Mouse (Mus musculus) stomach, embryonic 15.5 days (tissue): ENCODE measurements at regions not wholly inside any gene's neighbourhood (a gene's known extent, or its start where the extent isn't known, plus 50 kb on each side); places are given as distances from the start of the nearest gene placed in this dataset.

ENCODE experiments used
- ATAC-seq: fragments of 200-750 bp; cut with Nextera tagmentation; 2 replicates; pipeline ENCODE4 v1.8.0; 2017; ENCODE audit warnings: low read depth, moderate number of reproducible peaks, moderate TSS enrichment; ENCODE audit not compliant: insufficient read depth, low FRiP score
- H3K27ac ChIP-seq: fragments of 300-500 bp; sonication (generic); 2 replicates; pipeline ENCODE4 v1.5.1; 2015; ENCODE audit warnings: mild to moderate bottlenecking, inconsistent platforms
- H3K27me3 ChIP-seq: fragments of 300-500 bp; sonication (generic); replicated peaks from 2 replicates; pipeline ENCODE4 v1.6.1; 2015; ENCODE audit warnings: inconsistent platforms
- H3K36me3 ChIP-seq: fragments of 300-500 bp; sonication (generic); 2 replicates; pipeline ENCODE4 v1.6.1; 2015; ENCODE audit warnings: inconsistent platforms
- H3K4me1 ChIP-seq: fragments of 300-500 bp; sonication (generic); 2 replicates; pipeline ENCODE4 v1.6.1; 2015; ENCODE audit warnings: inconsistent platforms
- H3K4me2 ChIP-seq: fragments of 300-500 bp; sonication (generic); 2 replicates; pipeline ENCODE4 v1.6.1; 2015; ENCODE audit warnings: mild to moderate bottlenecking, inconsistent platforms
- H3K4me3 ChIP-seq: fragments of 300-500 bp; sonication (generic); replicated peaks from 2 replicates; pipeline ENCODE4 v1.5.1; 2015; ENCODE audit warnings: inconsistent platforms
- H3K9ac ChIP-seq: fragments of 300-500 bp; sonication (generic); 2 replicates; pipeline ENCODE4 v1.6.1; 2015; ENCODE audit warnings: inconsistent platforms
- H3K9me3 ChIP-seq: fragments of 300-500 bp; sonication (generic); 2 replicates; pipeline ENCODE4 v1.6.1; 2016; ENCODE audit warnings: inconsistent platforms
- WGBS: fragments of 180-500 bp; shearing (Covaris S2); methylation state at CpG from one replicate; pipeline ENCODE4 v1.1.7; 2015; 5-methylcytosine and 5-hydroxymethylcytosine counted together

DNA sequence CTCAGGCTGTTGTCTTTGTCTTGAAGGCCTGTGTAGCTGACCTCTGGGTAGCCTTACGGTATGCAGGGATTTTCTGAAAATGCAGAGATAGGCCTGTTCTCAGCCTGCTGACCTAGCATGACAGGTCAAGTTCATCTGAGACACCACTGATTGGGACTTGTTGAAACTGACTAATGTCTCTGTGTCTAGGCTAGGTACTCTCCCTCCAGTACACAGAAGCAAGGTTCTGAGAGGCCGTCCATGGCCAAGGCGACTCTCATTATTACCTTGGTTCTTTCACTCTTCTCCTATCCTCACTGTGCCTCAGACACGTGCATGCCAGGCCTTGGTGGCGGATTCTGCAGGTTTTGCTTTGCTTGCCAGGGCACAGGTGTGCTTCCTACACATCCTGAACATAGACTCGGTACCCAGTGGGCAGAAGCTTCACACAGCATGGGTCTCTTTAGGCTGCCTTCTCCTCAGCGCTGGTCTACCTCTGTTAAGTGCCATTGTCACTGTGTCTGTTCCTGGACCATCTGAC, 208.3 kb downstream of the Adra2a start:
- Histone ChIP-seq H3K4me1 (no peaks in the 10 kb centered on the region), H3K27ac (no peak overlapping the region), H3K4me3 (no peak overlapping the region), H3K36me3 (no peaks in the 10 kb centered on the region), H3K9me3 (no peaks in the 10 kb centered on the region), H3K4me2 (no peak overlapping the region), H3K9ac (no peak overlapping the region), H3K27me3 (no peaks in the 10 kb centered on the region)
- no peak for ATAC-seq
- 84% methylated on average over 7 of the region's 7 CpGs for WGBS

- Histone ChIP-seq H3K4me3 (no peak overlapping the region), H3K27me3 (no peaks in the 10 kb centered on the region), H3K36me3 (no peaks in the 10 kb centered on the region), H3K4me2 (no peak overlapping the region), H3K4me1 (no peaks in the 10 kb centered on the region), H3K9ac (no peak overlapping the region), H3K27ac (no peak overlapping the region), H3K9me3 (no peaks in the 10 kb centered on the region)
- 77% methylated on average over 3 of the region's 3 CpGs for whole genome bisulfite sequencing
- ATAC-seq: no peak
Observed at GRCm38 (mm10) chr19:54257889-54258288, 213.9 kb downstream of the Adra2a start.

- Histone ChIP-seq H3K27ac (no peak overlapping the region), H3K36me3 (no peaks in the 10 kb centered on the region), H3K4me2 (no peak overlapping the region), H3K4me1 (no peaks in the 10 kb centered on the region), H3K27me3 (no peaks in the 10 kb centered on the region), H3K4me3 (no peak overlapping the region), H3K9me3 (no peaks in the 10 kb centered on the region), H3K9ac (no peak overlapping the region)
- 6% methylated on average over 7 of the region's 7 CpGs for WGBS
- no peak for ATAC-seq
Observed at GRCm38 (mm10) chr19:54259175-54259574, 215.2 kb downstream of the Adra2a start.

DNA sequence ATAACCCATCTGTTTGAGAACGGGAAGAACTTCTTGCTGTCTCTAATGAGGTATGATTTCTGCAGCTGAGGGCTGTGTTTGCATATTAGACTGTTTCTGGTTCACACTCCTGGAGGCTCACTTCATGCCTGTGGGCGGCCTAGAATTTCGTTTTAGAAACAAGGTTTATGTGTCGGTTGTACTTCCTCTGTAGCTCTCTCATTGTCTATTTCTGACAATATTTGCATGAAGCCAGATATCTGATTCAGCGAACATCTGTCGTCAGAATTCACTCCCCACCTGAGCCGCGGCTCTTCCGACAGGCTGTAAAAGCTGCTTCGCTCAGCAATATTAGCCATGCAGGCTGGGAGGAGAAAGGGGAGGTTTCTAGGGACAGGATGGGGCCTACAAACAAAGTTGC, 233.4 kb downstream of the Adra2a start:
- Histone ChIP-seq H3K4me1 (no peaks in the 10 kb centered on the region), H3K4me2 (no peak overlapping the region), H3K36me3 (no peaks in the 10 kb centered on the region), H3K27ac (no peak overlapping the region), H3K27me3 (no peaks in the 10 kb centered on the region), H3K4me3 (no peak overlapping the region), H3K9ac (no peak overlapping the region), H3K9me3 (no peaks in the 10 kb centered on the region)
- ATAC-seq: no peak
- 81% methylated on average over 10 of the region's 10 CpGs for WGBS

DNA sequence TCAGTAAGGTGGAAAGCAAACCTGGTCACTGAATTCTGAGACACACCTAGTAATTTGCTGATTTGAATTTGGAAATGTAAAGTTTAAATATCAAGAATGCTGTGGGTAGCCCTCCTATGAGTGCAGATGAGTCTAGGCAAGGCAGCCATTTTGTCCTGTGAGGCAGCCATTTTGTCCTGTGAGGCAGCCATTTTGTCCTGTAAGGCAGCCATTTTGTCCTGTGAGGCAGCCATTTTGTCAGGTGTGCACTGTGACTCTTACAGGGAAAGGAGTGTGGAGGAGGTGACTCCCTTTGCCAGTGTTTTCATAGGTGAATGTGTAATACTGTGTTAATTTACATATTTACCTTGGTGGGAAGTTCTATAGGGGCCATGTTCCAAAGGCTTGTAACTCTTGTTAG, 241.5 kb downstream of the Adra2a start:
- Histone ChIP-seq H3K4me2 (no peak overlapping the region), H3K27ac (no peak overlapping the region), H3K36me3 (no peaks in the 10 kb centered on the region), H3K4me3 (no peak overlapping the region), H3K27me3 (no peaks in the 10 kb centered on the region), H3K9ac (no peak overlapping the region), H3K4me1 (no peaks in the 10 kb centered on the region), H3K9me3 (no peaks in the 10 kb centered on the region)
- ATAC-seq: no peak

DNA sequence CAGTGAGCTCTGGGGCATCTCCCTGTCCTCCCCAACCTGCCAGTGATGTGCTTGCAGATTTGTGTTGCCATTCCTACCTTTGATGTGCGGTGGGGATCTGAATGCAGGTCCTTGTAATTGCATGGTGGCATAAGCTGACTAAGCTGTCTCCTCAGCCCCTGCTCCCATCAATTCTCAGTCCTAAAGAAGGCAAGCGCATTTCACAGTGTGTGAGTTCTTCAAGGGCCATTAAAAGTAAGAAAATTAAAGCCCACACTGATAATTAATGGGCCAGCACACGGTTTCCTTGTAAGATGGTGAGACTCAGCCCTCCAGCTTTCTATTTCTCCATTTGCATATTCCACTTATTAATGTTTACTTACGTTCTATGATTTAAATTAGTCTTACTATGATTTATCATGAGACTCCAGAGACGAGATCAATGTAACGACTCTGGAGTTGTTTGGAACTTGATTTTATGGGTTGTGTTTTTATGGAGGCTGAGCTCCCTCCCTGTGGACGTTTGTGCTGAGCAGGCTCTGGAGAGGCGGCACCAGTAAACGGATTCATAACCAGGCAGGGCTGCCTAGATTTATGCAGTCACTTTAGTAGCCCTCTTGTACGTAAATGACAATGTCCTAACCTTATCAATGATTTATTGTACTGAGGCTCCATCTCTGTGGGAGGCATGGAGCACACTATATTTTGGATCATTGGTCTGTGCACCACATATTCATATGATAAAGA, 253.9 kb downstream of the Adra2a start:
- no peak for ATAC-seq
- no peaks in the 10 kb centered on the region for H3K9me3 ChIP-seq
- 74% methylated on average over 10 of the region's 10 CpGs for WGBS

GRCm38 (mm10) chr19:54311289-54311688, 267.3 kb downstream of the Adra2a start:
- no peak overlapping the region for H3K9ac ChIP-seq
- no peak for ATAC-seq
- H3K4me3 ChIP-seq: no peak overlapping the region
- no peaks in the 10 kb centered on the region for H3K4me1 ChIP-seq
- no peaks in the 10 kb centered on the region for H3K36me3 ChIP-seq
- H3K27me3 ChIP-seq: no peaks in the 10 kb centered on the region
- H3K9me3 ChIP-seq: no peaks in the 10 kb centered on the region
- H3K4me2 ChIP-seq: no peak overlapping the region
- 52% methylated on average over 6 of the region's 6 CpGs for WGBS
- no peak overlapping the region for H3K27ac ChIP-seq

More for the DNA sequence above, 253.9 kb downstream of the Adra2a start:
- Histone ChIP-seq H3K4me3 (no peak overlapping the region), H3K4me1 (no peaks in the 10 kb centered on the region), H3K27me3 (no peaks in the 10 kb centered on the region), H3K4me2 (no peak overlapping the region), H3K27ac (no peak overlapping the region), H3K9ac (no peak overlapping the region), H3K36me3 (no peaks in the 10 kb centered on the region)

GRCm38 (mm10) chr19:54311723-54312122, 267.8 kb downstream of the Adra2a start:
- H3K27me3 ChIP-seq: no peaks in the 10 kb centered on the region
- ATAC-seq: no peak
- no peaks in the 10 kb centered on the region for H3K9me3 ChIP-seq
- H3K9ac ChIP-seq: no peak overlapping the region
- no peak overlapping the region for H3K4me3 ChIP-seq
- H3K36me3 ChIP-seq: no peaks in the 10 kb centered on the region
- H3K4me1 ChIP-seq: no peaks in the 10 kb centered on the region
- WGBS: 38% methylated on average over 1 of the region's 1 CpGs
- H3K4me2 ChIP-seq: no peak overlapping the region
- no peak overlapping the region for H3K27ac ChIP-seq

DNA sequence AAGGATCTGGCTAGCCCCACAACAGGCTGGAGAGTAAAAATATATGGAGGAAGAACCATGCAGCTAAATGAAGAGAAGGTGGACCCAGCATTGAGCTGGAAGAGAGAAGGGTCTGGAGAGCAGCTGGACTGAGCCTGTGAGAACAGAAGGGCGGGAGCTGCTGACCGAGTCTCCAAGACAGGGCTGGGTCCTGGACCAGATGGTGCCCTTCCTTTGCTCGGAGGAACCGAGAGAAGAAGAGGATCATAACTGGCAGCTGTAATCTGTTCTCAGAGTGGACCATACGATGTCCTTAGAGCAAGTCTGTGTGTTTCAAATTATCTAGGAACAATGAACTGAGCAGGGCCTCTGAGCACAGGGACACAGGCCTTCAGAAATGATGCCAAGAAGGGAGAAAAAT, 279.3 kb downstream of the Adra2a start:
- Histone ChIP-seq H3K4me1 (no peaks in the 10 kb centered on the region), H3K27me3 (no peaks in the 10 kb centered on the region), H3K9ac (no peak overlapping the region), H3K4me3 (no peak overlapping the region), H3K9me3 (no peaks in the 10 kb centered on the region), H3K4me2 (no peak overlapping the region), H3K36me3 (no peaks in the 10 kb centered on the region), H3K27ac (no peak overlapping the region)
- WGBS: 53% methylated on average over 5 of the region's 5 CpGs
- no peak for ATAC-seq

- H3K4me3 ChIP-seq: no peak overlapping the region
- no peak overlapping the region for H3K9ac ChIP-seq
- no peak for ATAC-seq
- no peaks in the 10 kb centered on the region for H3K4me1 ChIP-seq
- no peaks in the 10 kb centered on the region for H3K36me3 ChIP-seq
- no peak overlapping the region for H3K4me2 ChIP-seq
- H3K27ac ChIP-seq: no peak overlapping the region
- WGBS: 55% methylated on average over 4 of the region's 4 CpGs
- H3K27me3 ChIP-seq: no peaks in the 10 kb centered on the region
- H3K9me3 ChIP-seq: no peaks in the 10 kb centered on the region
Observed at GRCm38 (mm10) chr19:54324991-54325390, 281.0 kb downstream of the Adra2a start.

DNA sequence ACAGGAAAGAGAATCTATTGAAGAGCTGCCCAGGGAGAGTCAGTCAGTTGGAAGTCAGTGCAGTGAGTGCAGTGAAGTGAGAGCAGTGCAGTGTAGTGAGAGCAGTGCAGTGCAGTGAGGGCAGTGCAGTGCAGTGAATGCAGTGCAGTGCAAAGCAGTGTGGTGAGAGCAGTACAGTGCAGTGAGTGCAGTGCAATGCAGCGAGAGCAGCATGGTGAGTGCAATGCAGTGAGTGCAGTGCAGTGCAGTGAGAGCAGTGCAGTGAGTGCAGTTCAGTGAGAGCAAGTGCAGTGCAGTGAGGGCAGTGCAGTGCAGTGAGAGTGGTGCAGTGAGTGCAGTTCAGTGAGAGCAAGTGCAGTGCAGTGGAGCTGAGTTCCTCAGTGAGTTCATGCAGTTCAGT, 288.2 kb downstream of the Adra2a start:
- H3K4me1 ChIP-seq: no peaks in the 10 kb centered on the region

DNA sequence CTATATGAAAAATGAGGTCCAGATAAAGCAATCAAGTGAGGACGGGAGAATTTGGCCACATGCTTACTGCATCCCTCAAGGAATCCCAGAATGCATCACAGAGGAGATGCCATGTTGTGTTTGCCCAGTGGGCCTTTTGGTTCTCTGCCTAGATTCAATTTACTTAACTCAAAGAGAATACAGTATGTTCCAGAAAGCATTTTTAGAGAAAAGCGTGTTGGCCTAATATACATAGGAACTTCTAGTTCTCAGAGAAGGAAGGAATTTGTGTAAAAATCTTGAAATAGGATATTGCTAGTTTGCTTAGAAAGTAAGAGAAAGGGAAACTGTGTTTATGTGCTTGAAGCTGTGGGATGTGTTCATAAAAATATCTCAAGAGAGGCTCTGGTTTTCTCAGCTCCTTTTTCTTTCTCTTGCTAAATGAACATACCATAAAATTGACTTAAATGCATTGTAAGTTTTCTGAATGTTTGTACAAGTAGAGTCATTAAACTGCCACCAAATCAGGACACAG, 296.9 kb downstream of the Adra2a start:
- H3K4me1 ChIP-seq: no peaks in the 10 kb centered on the region
- no peak overlapping the region for H3K27ac ChIP-seq
- no peak overlapping the region for H3K4me2 ChIP-seq
- WGBS: 77% methylated on average over 2 of the region's 2 CpGs
- no peaks in the 10 kb centered on the region for H3K9me3 ChIP-seq
- no peaks in the 10 kb centered on the region for H3K27me3 ChIP-seq
- ATAC-seq: no peak
- no peak overlapping the region for H3K9ac ChIP-seq
- no peaks in the 10 kb centered on the region for H3K36me3 ChIP-seq
- H3K4me3 ChIP-seq: no peak overlapping the region

More for the DNA sequence above, 288.2 kb downstream of the Adra2a start:
- Histone ChIP-seq H3K9me3 (no peaks in the 10 kb centered on the region), H3K9ac (no peak overlapping the region), H3K27ac (no peak overlapping the region), H3K36me3 (no peaks in the 10 kb centered on the region), H3K27me3 (no peaks in the 10 kb centered on the region), H3K4me3 (no peak overlapping the region), H3K4me2 (no peak overlapping the region)
- WGBS: 85% methylated on average over 1 of the region's 1 CpGs
- no peak for ATAC-seq
